Mouse (Mus musculus) spleen, adult 18-20 months (tissue): ENCODE data around the gene Gabarapl1.
A peak's percentile ranks its signal among the peaks of the same experiment; 100 is the strongest.
"Not testable (repeated sequence)": the region's sequence is repeated elsewhere in the genome, so short reads cannot be mapped to it uniquely, and the experiment has no call there.

Experiments
- DNase-seq, 2 experiments: peaks; one replicate each; pipeline ENCODE4 v3.0.0; 2022; ENCODE audit warnings: mixed read lengths in 2 of 2

Gene Gabarapl1

GRCm38 (mm10) chr6:129532942-129533860 is at the start of gene Gabarapl1:
TSS of gene Gabarapl1 (plus strand) at chr6:129533160.
- peak; percentile 36 to 69 for DNase-seq

- no peak for DNase-seq
Measured at GRCm38 (mm10) chr6:129494924-129495323, 38.0 kb upstream of the Gabarapl1 start.

DNA sequence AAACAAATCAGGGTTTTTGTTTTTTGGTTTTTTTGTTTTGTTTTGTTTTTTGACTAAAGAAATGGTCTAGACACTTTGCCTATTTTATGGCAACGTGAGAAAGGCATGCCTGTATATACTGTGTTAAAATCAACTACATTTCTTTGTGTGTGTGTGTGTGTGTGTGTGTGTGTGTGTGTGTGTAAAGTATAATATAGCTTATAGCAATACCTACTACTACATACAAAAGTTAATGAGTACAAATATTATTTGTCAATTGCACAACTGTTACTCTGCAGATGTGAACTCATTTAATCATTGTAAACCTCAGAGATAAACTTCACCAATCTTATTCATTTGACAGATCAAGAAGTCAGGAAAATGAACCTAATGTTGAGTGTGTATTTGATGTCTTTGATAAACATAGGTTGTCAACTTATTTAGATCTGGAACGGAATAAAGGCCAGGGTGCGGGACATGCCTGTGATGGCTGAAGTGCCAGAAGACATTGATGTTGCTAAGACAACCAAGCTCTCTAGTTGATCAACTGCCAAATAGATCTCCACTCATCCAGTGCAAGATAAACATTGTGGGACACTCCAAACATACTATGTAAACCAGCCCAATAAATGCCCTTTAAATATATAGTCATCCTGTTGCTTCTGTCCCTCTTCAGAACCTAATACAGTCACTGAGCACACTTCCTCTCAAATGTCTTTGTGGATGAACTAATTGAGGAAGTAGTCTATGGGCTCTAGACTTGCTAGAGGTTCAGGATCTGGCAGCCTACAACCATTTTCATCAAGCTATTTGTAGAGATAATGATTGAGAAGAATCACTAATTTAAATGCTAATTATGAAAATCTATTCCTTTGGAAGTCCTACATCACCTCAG is 35.4 kb upstream of the Gabarapl1 start:
- no peak for DNase-seq

- DNase-seq: not testable (repeated sequence)
Measured at GRCm38 (mm10) chr6:129499516-129499915, 33.4 kb upstream of the Gabarapl1 start.

DNA sequence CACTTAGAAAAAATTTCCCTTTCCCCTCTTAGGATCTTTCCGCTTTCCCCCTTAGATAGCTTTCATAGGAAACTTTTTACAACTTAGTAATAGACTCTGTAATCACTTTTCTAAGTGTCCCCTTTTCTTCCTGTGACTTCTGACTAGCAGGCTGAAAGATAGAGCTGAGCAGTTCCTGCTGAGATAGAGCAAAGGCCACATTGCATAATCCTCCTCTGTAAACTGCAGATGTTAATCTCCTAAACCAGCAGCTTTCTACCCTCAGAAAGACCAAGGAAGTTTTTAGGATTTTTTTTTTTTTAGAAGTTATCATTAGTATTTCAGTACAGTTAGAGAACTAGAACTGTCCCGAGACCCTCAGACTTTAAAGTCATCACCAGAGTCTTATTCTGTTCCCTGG is 29.5 kb upstream of the Gabarapl1 start:
- DNase-seq: no peak

- no peak for DNase-seq
Measured at GRCm38 (mm10) chr6:129507024-129507423, 25.9 kb upstream of the Gabarapl1 start, which contains the start of gene Olr1. TSS of gene Olr1 (minus strand) at chr6:129507165.

DNA sequence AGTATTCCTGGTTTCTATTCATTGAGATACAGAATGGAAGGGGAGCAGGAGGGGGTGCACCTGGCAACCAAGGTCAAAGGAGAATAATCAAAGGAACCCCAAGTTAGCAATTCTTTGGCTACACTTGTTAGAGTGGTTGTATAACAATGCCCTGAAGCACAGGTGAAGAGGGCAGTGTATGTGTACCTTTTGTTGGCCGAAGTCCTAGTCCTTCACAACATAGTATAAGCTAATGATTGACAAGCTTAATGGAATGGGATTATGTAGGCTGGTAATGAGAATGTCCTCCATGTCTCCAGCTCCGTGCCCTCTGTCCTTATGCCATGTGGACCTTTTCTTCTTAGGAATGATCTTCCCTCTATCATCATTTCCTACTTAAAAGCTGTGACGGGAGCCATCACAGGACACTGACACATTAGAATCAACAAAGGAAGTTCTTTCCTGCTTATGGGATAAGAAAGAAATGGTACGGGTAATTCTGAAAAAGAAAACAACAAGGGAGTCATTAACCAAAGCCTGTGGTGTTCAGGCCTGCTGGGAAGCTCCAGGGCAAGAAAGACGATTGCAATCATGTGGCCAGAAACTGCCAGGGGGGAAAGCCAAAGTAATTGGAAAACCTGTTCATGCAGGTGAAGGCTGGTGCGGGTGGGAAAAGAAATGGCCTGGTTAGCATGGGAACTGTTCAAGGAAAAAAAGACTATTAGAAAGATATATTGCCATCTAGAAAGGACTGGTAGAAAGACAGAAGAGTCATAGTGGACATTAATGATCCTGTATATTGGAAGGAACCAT is 22.6 kb upstream of the Gabarapl1 start:
- no peak for DNase-seq

DNA sequence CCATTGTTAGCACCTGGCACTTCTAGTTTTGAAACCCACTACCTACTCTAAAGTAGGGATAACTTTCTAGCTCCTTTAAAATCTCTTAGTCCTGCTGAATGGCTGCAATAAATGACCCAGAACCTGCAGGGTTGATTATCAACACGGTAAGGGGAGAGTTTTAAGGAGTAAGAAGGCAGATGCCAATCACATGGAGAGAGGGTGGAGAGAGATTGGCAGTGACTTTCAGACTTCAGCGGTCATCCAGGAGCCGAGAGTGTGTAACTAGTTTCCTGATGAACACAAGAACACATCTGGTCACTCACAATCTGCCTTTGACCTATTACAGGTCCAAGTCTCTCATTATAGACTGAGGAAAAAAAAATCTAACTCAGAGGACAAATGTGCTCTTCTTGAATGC is 20.6 kb upstream of the Gabarapl1 start, which contains the start of gene Tmem52b:
Gene Tmem52b, plus strand, starts transcription at position 189 of the 400 bp plus-strand sequence.
- DNase-seq: no peak

GRCm38 (mm10) chr6:129512868-129513267 is 20.1 kb upstream of the Gabarapl1 start:
- no peak for DNase-seq

GRCm38 (mm10) chr6:129513409-129513808 is 19.6 kb upstream of the Gabarapl1 start:
- no peak for DNase-seq

- no peak for DNase-seq
Measured at GRCm38 (mm10) chr6:129514376-129514775, 18.6 kb upstream of the Gabarapl1 start.

DNA sequence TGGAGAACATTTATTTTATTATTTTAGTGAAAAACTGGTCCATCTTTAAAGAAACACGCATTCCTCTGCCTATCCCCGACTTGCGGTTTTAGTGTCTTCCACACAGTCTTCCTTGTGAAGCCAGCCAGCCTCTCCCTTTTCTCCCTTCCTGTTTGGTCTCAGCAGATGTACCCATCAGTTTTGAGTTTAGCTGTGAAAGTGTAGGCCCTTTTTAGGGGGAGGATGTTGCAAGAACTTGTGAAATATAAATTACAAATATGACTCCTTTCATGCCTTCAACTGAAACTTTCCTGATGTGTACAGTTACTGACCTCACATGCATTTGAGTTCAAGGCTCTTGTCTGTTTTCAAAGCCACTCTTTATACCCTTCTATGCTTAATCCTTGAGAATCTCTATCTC is 17.9 kb upstream of the Gabarapl1 start:
- no peak for DNase-seq

DNA sequence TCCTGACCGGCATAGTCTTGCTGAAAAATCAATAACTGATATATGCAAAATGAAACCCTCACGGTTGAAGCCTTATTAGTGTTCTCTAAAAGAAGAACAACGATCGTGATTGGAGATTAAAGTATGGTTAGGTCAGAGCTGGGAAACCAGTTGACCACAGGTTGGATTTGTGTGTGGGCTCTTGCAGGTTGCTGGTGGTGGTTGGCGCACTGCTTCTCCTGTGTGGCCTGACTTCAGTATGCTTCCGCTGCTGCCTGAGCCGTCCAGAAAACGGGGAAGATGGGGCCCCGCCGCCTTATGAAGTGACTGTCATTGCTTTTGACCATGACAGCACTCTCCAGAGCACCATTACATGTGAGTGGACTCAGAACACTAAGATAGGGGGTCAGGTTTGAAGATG is 16.6 kb upstream of the Gabarapl1 start:
- no peak for DNase-seq

GRCm38 (mm10) chr6:129517752-129518408 is 15.1 kb upstream of the Gabarapl1 start:
- no peak for DNase-seq

DNA sequence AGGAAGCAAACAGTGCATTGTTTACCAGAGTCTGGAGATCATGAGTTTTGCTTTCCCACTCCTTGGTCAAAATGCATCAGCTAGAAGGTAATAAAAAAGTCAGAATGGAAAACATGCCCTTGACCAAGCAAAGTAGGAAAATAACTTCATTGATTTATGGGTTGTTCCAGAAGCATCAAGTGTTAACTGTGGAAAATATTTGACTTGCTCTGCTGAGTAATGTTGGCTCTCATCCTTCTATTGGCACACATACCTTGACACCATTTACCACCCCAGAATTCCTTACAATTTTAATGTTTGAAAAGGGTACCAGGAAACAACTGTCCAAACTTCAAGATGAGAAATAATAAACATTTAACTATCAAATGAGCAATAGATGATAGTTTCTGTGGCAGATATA is 6.9 kb upstream of the Gabarapl1 start:
- DNase-seq: no peak

GRCm38 (mm10) chr6:129527416-129527815 is 5.5 kb upstream of the Gabarapl1 start:
- DNase-seq: no peak

- DNase-seq: no peak
Measured at GRCm38 (mm10) chr6:129529605-129530004, 3.4 kb upstream of the Gabarapl1 start.

- no peak for DNase-seq
Measured at GRCm38 (mm10) chr6:129530261-129530660, 2.7 kb upstream of the Gabarapl1 start.

DNA sequence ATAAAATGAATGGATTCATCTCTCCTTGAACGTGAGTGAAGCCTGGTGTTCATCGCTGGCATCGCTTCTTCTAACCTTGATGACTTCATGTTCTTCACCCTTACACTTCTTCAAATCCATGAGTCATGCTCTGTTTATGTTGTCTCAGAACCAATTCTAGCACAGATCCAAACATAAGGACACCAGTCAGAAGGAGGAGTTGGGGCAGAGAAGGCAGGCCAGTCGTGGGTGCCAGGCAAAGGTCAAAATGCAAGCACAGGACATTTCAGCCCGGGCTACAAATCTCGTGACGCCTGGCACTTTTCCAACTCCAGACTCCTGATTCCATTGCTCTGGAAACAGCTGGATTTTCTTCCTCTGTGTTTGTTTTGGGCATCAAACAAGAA is 411 bp upstream of the Gabarapl1 start:
- DNase-seq: no peak

GRCm38 (mm10) chr6:129534057-129534456 is 1.1 kb downstream of the Gabarapl1 start:
- DNase-seq: no peak

- DNase-seq: no peak
Measured at GRCm38 (mm10) chr6:129534627-129535190, 1.7 kb downstream of the Gabarapl1 start.

DNA sequence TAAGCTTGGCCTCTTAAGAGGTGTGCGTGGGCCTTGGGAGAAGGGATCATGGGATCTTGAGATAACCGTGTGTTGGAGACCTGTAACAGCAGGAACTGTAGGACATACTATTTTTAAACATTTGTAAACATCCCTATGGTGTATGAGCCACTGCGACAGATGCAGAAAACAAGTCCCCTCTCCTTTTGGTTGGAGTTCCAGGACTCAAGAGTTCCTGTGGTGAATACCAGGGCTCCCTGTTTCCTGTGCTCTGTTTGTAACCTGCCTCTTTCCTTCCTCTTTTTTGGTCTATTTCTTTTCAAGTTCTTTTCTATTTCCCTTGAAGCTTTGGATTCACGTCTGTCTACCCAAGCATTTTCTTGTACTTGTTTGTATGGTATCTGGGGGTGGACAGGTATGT is 2.8 kb downstream of the Gabarapl1 start:
- DNase-seq: no peak
